Mouse (Mus musculus) leukemia stem cell, adult 10-12 weeks (primary cell): ENCODE results near the gene Aldh16a1. TPM values are rescaled to one million over a fixed set of nuclear protein-coding genes. Genes with fewer than 3 reads are reported as not detected.

Experiments
- polyA plus RNA-seq: library from polyadenylated mRNA; stranded (reverse); fragments of >175 nt; gene quantifications from 2 replicates; pipeline ENCODE4 v1.2.3, GENCODE M21; 2012; ENCODE audit warnings: low replicate concordance

Aldh16a1 gene
- 59.4 and 89.2 TPM in 2 replicates for polyA plus RNA-seq

DNA sequence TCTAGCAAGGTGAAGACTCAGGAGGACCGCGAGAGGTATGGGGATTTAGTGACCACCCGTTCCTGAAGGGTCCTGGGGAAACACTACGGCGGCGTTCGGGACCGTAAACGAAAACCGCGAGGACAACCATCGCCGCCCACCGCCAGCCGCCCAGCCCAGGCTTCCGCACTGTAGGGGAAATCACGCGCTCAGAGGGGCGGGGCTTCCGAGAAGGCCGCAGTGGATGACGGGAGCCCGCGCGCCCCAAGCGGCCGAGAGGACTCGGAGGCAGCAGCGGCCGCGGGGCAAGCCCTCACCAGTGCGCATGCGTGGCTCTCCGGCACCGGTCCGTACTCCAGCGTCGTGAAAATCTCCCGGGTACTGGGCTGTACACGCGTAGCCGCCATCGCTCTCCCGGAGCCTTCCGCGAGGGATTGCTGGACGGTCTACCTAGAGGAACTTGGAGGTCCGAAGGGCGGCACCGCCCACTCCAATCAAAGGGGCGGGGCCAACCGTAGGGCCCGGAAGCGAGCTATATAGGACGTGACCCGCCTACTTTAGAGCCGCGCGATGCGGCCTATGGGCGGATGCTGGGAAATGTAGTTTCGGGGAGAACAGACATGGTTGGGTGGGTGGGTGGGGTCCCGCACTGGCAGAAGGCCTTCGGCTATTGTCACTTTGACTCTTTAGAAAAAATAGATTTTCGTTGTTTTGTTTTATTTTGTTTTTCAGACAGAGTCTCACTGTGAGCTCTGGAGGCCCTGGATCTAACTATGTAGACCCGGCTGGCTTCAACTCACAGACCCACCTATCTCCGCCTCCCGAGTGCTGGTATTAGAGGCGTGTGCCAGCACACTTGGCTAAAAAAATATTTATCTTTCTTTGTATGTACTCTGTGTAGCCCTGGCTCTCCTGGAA lies at the start of gene Aldh16a1, which contains the start of gene Pih1d1:
Gene Aldh16a1 (minus strand): TSS at position 489 of the 897 bp plus-strand sequence.
Gene Pih1d1 (plus strand): TSS at position 208 of the 897 bp plus-strand sequence.

DNA sequence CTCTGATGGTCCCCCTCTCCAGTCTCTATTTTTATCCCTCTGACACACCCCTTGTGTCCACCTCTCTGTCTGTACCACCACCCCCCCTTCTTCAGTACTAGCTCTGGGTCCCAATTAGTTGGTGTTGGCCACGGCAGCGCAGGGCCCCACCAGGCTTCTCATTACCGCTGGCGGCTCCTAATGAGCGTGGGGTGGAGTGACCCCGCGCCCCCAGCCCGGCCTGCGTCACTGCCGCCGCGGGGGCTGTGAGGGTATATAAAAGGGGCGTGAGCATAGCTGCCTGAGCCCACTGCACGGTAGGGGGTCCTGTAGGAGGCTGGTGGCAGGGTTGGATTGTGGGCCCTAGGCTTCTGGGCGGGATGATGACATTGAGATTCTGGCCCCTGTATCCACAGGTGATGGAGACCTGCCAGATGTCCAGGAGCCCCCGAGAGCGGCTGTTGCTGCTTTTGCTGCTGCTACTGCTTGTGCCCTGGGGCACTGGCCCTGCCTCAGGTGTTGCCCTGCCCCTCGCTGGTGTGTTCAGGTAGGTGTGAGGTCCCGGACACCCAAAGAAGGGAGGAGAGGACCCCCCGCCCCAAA lies 26.6 kb upstream of the Aldh16a1 start, which contains the start of gene Pth2:
Gene Pth2 (plus strand): TSS at position 100 of the 582 bp plus-strand sequence.

DNA sequence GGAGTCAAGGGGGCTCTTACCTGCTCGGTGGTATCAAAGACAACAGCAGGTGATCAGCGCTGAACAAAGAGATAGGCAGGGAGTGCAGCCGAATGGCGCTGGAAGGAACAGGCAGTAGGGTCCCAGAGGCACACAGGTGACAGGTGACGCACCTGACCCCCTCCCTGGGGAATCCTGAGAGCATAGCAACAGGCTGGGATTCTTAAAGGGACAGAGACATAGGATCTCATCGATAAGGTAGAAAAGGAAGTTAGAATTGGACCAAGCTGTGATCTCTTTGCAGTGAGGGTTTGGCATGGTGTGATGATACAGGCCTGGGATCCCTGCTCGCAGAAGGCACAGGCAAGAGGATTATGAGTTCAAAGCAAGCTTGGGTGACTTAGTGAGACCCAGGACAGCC lies 25.1 kb upstream of the Aldh16a1 start, which contains the start of gene Gfy:
Gene Gfy (minus strand): TSS at position 101 of the 400 bp plus-strand sequence.

DNA sequence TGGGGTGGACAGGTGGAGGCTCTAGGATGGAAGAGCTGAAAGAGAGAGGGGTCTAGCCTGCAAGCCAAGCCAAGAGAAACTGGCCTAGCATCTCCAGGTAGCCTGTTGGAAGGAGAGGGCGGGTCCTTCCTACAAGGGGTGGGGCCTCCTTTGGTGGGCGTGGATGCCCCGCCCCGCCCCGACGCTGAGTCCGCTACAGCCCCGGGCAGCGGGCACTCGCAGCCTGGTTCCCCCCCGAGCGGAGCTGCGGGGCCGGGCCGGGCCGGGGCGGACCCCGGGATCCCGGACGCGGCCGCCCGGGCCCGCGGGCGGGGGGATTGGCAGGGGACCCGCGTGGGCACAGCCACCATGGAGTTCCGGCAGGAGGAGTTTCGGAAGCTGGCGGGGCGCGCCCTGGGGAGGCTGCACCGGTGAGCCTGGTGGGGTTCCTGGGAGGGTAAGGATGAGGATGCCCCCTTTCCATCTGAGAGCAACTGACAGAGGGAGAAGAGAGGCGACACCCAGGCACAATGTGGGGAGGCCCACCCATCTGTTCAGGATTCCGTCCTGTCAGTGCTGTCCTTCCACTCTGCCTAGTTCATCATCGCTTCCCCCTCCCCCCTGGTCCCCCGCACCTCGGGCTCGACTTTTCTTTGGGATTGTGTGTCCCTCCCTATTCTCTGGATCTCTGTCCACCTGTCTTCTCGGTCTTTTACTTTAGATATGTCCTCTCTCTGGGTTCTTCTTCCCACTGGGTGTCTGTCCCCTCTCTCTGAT lies 9.5 kb upstream of the Aldh16a1 start, which contains the start of gene Slc17a7:
Gene Slc17a7 (plus strand): TSS at position 215 of the 756 bp plus-strand sequence.

DNA sequence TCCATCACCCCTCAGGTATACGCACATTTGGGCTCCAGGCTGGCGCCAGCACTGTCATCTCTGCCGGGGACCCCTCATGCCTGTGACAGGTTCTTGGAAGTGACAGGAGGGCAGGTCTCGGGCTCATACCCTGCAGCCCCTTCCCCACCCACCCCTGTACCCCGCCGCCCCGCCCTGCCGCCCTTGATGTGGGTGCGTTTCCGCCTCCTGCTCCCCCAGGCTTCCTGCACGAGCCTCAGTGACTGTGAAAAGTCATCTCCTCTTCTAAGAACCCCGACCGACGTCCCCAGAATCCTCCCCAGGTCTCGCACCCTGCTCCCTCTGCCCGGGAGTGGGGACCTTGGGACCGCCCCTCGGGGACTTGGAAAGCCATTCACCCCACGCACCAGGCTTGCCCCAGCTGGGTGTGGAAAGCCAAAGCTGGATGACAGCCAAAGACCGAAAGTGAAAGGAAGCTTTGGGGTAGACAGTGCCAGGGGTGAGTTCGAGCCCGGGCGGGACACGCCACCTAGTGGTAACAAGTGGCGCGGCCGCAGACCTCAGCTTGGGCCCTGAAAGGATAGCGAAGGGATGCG lies 18.3 kb downstream of the Aldh16a1 start, which contains the start of the genes Gm45713 and Flt3l:
Gene Gm45713 (minus strand): TSS at position 239 of the 575 bp plus-strand sequence.
Gene Flt3l (minus strand): TSS at position 440 of the 575 bp plus-strand sequence.

DNA sequence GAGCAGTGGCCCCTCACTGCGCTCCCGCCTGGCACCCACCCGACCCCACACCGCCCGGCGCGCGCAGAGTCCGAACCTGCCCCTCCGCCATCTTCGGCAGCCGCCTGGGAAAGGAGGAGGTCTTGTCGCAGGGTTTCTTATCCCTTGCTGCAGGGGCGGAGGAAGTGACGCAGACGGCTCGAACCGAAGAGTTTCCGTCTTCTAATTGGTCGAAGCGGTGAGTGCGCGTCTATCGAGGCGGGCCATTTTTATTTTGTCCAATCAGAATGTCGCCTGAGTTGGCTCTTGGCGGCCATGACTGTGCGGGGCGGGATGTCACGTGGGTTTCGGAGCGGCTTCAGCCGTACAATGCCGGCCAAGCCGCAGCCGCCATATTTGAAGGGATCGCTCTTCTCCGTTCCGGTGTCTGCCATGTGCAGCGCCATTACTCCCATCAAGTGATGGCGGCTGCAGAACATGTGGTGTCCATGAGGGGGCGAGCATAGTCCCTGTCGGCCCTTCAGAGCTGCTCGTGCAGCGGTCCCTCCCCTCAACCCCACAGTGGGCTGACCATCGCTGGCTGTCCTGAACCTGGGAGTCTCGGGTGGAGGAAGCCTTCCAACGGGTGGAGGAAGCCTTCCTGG lies 25.6 kb downstream of the Aldh16a1 start, which contains the start of gene Rpl13a:
Gene Rpl13a (minus strand): TSS at position 138 of the 623 bp plus-strand sequence.

DNA sequence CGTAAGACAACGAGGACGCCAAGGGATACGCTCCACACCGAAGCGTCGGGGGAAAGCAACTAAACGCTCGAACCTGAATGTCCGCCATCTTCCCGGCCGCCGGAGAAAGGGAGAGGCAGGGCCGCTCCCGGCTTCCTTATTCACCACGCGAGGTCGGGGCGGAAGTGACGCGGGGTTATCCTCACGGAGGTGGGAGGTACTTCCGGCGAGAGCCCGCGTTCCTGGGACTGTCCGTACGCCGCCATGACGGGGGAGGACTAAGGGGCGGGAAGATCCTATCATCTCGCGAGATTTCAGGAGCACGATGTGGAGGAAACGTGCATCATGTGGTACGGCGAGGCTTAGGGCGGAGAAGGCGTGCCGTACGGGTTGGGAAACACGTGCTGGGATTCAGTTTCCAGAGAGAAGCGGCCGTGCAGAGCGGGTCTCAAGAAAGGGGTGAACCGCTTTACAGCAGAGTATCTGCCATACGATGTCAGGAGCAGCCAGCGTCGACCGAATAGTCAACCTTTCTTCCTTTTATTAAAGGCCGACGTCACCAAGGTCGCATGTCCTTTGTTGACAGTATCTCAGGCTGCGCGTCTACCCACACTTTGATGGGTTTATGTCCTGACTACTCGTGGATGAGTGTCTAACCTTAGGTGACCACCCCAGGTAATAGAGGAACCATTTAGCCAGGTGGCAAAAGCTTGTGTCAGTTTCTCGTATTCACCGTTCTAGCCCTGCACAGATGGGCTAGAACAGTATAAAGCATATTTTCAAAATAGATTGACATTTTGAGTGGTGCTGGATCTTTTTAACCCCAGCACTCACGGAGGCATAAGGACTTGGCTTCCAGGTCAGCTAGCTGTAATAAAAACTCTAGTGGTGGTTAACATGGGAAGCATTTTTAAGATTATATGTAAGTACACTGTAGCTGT lies 29.9 kb downstream of the Aldh16a1 start, which contains the start of gene Rps11:
Gene Rps11 (minus strand): TSS at position 216 of the 920 bp plus-strand sequence.

DNA sequence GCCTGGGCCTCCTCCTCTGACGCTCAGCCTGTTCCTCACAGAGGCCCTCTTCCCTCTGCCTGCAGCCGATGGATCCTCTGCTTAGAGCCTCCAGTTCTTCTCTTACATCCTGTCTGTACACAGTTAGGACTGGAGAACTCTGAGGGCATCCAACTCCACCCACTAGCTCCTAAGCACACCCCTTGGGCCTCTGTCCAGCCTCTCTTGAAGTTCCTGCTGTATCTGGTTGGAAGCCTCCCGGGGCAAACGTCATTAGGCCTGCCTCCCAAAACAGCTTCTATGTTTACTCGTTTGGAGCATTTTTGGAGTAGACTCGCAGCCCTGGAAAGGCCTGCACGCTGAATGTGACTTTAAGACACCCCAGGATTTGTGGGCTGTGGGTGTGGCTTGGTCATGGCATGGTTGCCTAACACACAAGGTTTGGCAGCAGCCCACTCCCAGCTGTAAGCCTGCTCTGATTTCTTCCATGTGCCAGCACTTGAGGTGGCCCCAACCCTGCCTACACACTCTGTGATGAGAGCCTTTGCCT lies 50.7 kb downstream of the Aldh16a1 start, which contains the start of gene Fcgrt:
Gene Fcgrt (minus strand): TSS at position 200 of the 529 bp plus-strand sequence.

DNA sequence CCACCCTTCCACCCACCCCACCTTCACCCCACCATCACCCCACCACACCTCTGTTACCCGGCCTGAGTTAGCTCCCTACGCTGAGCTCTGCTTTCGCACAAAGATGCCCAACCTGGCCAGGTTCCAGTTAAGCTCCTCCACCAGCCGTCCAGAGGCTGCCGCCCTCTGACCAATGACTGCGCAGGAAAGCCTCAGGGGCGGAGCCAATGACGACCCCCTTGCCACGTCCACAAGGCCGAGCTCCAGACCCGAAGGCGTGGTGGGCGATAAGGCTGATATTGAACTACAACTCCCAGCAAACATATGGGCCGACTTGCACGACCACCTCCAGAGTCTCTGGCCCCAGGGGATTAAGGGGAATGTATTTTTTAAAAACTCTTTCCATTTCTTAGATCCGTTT lies 62.3 kb downstream of the Aldh16a1 start, which contains the start of gene Rcn3:
Gene Rcn3 (minus strand): TSS at position 174 of the 400 bp plus-strand sequence.

Other genes starting within 250 kb of the Aldh16a1 start
- gene Ap2a1, start 225.1 kb downstream of the Aldh16a1 start, polyA plus RNA-seq = 202 and 215 TPM in 2 replicates
- 0.42 TPM in 1 of 2 replicates, not detected in the other for gene Tsks, start 211.4 kb downstream of the Aldh16a1 start, polyA plus RNA-seq
- 12.5 and 13.7 TPM in 2 replicates for gene Cpt1c, start 179.7 kb downstream of the Aldh16a1 start, polyA plus RNA-seq
- gene Prmt1, start 168.0 kb downstream of the Aldh16a1 start, polyA plus RNA-seq = 27.7 and 67.9 TPM in 2 replicates
- 87.3 and 130 TPM in 2 replicates for gene Irf3, start 156.9 kb downstream of the Aldh16a1 start, polyA plus RNA-seq
- gene Bcl2l12, start 155.9 kb downstream of the Aldh16a1 start, polyA plus RNA-seq = 87.8 and 102 TPM in 2 replicates
- gene Scaf1, start 138.2 kb downstream of the Aldh16a1 start, polyA plus RNA-seq = 217 and 410 TPM in 2 replicates
- gene Rras, start 136.6 kb downstream of the Aldh16a1 start, polyA plus RNA-seq = 5.5 and 13.5 TPM in 2 replicates
- gene Prr12, start 101.7 kb downstream of the Aldh16a1 start, polyA plus RNA-seq = 79.4 and 112 TPM in 2 replicates
- gene Nosip, start 92.2 kb downstream of the Aldh16a1 start, polyA plus RNA-seq = 116 and 136 TPM in 2 replicates
- gene Prrg2, start 91.9 kb downstream of the Aldh16a1 start, polyA plus RNA-seq = 37.4 and 43.1 TPM in 2 replicates
- 46.7 and 64.8 TPM in 2 replicates for gene Rcn3, start 62.4 kb downstream of the Aldh16a1 start, polyA plus RNA-seq
- gene Fcgrt, start 50.7 kb downstream of the Aldh16a1 start, polyA plus RNA-seq = 110 and 181 TPM in 2 replicates
- gene Rps11, start 30.1 kb downstream of the Aldh16a1 start, polyA plus RNA-seq = 30.5 and 135 TPM in 2 replicates
- gene Rpl13a, start 25.8 kb downstream of the Aldh16a1 start, polyA plus RNA-seq = 3,721 and 5,411 TPM in 2 replicates
- gene Gm45713, start 18.4 kb downstream of the Aldh16a1 start, polyA plus RNA-seq = 0.19 and 1.7 TPM in 2 replicates
- 27.9 and 74.5 TPM in 2 replicates for gene Flt3l, start 18.2 kb downstream of the Aldh16a1 start, polyA plus RNA-seq
- gene Pih1d1, start 281 bp downstream of the Aldh16a1 start, polyA plus RNA-seq = 30.9 and 48.1 TPM in 2 replicates
- 0.08 and 0.46 TPM in 2 replicates for gene Slc17a7, start 9.4 kb upstream of the Aldh16a1 start, polyA plus RNA-seq
- gene Gfy, start 25.0 kb upstream of the Aldh16a1 start, polyA plus RNA-seq = 0.24 and 4.6 TPM in 2 replicates
- not detected in 2 replicates for gene Pth2, start 26.4 kb upstream of the Aldh16a1 start, polyA plus RNA-seq
- 1.1 and 1.2 TPM in 2 replicates for gene Ccdc155, start 50.3 kb upstream of the Aldh16a1 start, polyA plus RNA-seq
- gene Dkkl1, start 57.6 kb upstream of the Aldh16a1 start, polyA plus RNA-seq = 46.7 and 92.2 TPM in 2 replicates
- gene Tead2, start 61.2 kb upstream of the Aldh16a1 start, polyA plus RNA-seq = 1.1 and 1.3 TPM in 2 replicates
- 162 and 431 TPM in 2 replicates for gene Cd37, start 84.5 kb upstream of the Aldh16a1 start, polyA plus RNA-seq
- gene Slc6a16, start 86.5 kb upstream of the Aldh16a1 start, polyA plus RNA-seq = not detected in 2 replicates
- 0.11 TPM in 1 of 2 replicates, not detected in the other for gene Slc6a21, start 122.9 kb upstream of the Aldh16a1 start, polyA plus RNA-seq
- 1.2 and 1.4 TPM in 2 replicates for gene Trpm4, start 179.2 kb upstream of the Aldh16a1 start, polyA plus RNA-seq
- gene Hrc, start 180.7 kb upstream of the Aldh16a1 start, polyA plus RNA-seq = not detected in 2 replicates
- gene Ppfia3, start 212.4 kb upstream of the Aldh16a1 start, polyA plus RNA-seq = 2.6 and 3.4 TPM in 2 replicates
- gene Lin7b, start 216.0 kb upstream of the Aldh16a1 start, polyA plus RNA-seq = 0.80 TPM in 1 of 2 replicates, not detected in the other
- gene Snrnp70, start 241.2 kb upstream of the Aldh16a1 start, polyA plus RNA-seq = 650 and 741 TPM in 2 replicates